Mouse (Mus musculus): ENCODE measurements around the gene Ccer2.

Ccer2 gene

DNA sequence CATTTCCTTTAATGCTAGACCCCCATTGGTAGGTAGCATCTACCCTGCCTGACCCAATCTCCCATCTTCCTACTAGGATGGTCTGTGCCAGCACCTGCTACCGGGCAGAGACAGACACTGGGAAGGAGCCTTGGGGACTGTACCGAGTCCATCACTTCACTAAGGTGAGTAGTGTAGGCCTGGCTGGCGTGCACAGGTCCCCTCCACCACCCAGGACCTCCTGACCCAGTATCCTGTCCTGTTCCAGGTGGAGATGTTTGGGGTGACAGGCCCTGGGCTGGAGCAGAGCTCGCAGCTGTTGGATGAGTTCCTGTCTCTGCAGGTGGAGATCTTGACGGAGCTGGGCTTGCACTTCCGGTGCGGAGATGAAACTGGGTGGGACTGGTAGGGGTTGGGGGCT is 6.0 kb upstream of the Ccer2 start:
- no peak for DNase-seq (ENCODE audit: low spot score)

DNA sequence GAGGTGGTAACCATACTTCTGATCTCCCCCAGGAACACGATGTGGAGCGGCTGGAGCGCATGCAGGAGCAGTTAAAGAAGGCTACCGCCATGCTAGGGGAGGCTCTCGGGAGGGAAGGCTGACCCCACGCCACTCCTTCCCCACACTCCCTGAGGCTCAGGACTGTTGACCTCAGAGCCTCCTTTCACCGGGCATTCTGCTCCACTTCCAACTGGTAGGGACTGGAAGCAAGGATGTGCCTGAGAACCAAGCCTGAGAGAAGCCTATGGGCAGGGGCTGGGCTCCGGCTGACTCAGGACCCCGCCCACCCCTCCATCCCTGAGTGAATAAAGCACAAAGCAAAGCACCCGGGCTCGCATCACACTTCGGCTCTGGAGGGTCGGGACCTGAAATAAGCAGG is 2.6 kb downstream of the Ccer2 start:
- DNase-seq (ENCODE audit: low spot score) = no peak

DNA sequence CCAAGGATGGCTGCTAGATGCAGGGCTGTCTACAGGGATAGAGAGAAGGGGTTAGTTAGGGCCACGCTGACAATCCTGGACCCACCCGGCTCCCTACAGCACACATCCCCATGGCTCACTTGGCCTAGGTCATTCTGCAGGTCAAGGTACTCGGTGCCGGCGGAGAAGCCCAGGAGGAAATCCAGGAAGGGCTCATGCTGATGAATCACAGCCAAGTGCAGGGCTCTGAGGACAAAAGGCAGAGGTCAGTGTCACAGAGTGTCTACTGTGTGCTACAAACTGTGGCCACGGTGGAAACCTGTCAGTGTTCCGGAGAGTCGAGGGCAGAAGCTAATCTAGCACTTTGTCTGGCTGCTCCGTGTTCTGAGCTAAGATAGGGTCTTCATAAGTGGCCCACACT is 5.9 kb downstream of the Ccer2 start:
- no peak for DNase-seq (ENCODE audit: low spot score)

DNA sequence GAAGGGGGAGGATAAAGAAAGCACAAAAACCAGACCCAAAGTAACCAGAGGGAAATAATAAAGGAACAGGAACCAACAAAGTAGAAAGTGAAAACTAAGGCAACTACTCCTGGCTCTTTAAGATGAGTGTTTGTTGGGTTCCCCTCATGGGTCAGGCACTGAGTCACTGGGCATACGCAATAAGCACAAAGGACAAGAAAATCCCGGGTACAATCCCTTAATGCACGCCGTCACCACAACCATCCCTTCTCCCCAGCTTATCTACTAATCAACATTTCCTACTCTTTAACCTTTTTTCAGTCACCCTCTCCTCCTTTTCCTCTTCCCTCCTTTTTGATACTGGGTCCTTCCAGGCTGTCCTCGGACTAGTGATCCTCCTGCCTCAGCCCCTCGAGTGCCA is 9.2 kb downstream of the Ccer2 start:
- DNase-seq (ENCODE audit: low spot score) = no peak

DNA sequence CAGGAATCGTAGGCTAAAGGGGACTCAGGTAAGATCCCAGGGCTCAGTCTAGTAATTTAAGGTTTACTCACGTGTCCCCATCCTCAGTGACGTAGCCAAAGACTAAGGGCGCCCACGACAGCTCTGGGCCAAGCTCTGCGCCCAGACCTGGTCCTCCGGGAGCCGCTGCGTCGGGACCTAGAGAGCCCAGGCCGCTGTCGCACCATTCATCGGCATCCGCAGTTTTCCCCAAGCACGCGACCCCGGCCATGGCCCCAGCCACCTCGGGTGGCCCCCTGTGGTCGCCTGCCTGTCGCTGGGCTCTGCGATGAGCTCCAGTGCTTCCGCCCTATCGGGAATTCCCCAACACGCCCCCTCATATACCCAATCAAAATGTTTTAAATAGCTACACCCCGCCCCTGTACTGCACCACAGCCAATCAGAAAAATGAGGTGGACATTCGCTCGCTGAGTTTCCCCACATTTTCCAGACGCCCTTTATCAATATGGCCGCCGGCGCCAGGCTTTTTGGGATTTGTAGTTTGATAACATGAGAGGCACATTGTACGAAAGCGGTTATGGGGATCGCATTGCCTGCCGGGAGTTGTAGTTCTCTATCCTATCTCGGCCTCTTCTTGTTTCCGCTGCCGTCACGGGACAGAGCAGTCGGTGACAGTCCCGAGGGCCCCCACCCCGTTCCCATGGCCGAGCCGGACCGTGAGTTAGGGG is 10.4 kb downstream of the Ccer2 start, which contains the start of gene Sirt2:
Sirt2 (plus strand) TSS at position 563 of the 707 bp plus-strand sequence.
- DNase-seq (ENCODE audit: low spot score) = peak; percentile 99

DNA sequence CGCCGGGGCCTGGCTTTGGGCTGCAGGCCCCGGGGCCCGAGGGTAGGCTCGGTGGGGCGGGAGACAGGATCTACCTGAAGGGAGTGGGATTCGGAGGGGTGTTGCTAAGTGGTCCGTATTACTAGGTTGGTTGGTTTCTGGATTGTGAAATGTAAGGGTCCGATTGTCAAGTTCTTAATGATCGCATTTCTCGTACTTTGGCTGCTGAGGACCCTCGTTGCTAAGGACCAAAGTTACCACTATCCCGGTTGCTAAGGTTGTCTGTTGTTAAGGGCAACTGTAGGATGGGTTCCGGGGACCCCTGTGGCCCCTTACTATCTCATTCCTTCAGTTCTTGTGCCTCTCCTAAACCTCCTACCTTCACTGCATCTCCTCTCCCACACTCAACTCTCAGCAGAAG is 10.9 kb downstream of the Ccer2 start:
- no peak for DNase-seq (ENCODE audit: low spot score)

DNA sequence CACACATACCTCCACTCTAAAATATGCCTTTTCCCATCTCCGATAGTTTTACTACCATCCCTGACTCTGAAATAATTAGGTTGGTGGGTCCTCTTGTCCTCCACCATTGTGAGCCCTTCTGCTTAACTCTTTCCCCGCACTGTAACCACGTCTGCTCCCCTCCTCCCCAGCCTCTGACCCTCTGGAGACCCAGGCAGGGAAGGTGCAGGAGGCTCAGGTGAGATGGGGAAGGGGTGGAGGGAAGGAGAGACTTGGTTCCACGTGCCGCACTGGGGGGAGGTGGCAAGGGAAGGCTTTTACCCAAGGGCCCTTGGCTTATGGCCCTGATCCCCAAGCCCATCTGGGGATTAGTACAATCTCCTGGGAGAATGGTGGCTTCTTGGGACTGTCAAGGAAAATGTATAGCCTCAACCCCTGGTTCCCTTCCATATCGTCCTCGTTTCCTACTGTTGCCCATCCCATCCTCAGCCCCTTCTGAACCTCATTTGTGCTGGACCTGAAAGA is 11.5 kb downstream of the Ccer2 start, which contains the start of gene Nfkbib:
Nfkbib (minus strand) TSS at position 51 of the 504 bp plus-strand sequence.
- no peak for DNase-seq (ENCODE audit: low spot score)

DNA sequence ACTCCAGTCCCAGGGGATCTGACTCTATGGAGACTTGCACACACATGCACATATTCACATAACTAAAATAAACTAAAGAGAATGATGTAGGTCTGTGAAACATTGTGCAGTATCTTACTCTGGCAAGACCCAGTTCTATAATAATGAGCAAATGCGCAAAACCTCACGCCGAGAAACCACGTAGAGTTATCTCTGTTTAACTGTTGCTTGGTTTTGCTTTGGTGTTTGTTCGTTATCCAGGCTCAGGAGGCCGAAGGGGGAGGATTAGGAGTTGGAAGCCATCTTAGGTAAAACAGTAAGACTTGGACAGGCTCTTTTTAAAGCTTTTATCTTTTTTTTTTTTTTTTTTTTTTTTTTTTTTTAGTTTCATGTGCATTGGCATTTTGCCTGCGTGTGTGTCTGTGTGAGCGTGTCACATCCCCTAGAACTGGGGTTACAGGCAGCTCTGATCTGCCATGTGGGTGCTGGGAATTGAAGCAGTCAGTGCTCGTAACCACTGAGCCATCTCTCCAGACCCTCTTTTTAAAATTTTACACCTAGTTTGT is 13.5 kb downstream of the Ccer2 start:
- DNase-seq (ENCODE audit: low spot score) = no peak

DNA sequence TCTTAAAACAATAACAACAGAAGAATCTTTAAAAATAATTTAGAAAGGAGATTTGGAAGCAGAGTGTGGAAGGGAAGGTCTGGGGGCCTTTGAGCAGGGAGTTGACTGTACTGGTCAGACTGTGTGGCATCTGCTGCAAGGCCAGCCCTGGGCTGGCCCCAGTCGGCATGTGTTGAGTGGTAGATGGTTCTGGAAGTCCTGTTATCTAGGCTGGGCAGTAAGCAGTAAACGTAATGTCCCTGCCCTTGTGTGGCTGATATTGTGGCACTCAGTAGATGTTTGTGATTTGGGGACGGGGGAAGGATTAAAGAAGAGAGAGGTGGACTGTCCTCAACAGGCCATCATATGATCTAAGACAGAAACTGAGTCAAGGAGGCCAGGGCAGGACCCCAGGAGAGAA is 14.3 kb downstream of the Ccer2 start:
- DNase-seq (ENCODE audit: low spot score) = no peak

DNA sequence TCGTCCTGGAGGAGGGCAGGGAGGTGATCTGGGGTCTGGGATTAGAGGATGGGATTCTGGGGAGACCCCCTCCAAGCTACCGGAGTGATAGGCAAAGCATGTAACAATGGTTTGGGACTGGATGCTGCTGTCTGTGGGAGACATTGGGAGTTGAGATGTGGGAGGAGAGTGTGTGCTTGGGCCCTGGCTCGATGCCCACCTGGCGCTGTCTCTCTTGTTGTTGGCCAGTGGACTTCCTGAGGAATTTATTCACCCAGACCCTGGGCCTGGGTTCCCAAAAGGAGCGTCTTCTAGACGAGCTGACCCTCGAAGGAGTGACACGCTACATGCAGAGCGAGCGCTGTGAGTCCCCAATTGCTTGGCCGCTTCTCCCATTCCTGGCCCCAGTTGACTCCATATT is 15.9 kb downstream of the Ccer2 start:
- DNase-seq (ENCODE audit: low spot score) = no peak

DNA sequence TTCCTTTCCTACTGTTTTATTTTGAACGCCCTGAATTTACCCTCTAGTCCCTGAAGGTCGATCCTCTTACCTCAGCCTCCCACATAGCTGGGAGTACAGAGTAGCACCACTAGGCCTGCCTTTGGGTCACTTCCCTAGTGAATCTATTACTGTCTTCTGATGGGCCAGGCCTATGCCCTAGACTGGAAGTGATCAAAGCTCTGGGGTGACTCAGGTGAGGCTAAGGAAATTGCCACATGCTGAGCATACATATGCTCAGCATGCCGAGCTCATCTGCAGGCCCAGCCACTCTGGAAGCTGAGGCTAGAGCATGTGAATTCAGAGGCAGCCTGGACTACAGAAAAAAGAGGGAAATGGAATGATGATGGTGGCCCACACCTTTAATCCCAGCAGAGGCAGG is 17.2 kb downstream of the Ccer2 start:
- DNase-seq (ENCODE audit: low spot score) = no peak

DNA sequence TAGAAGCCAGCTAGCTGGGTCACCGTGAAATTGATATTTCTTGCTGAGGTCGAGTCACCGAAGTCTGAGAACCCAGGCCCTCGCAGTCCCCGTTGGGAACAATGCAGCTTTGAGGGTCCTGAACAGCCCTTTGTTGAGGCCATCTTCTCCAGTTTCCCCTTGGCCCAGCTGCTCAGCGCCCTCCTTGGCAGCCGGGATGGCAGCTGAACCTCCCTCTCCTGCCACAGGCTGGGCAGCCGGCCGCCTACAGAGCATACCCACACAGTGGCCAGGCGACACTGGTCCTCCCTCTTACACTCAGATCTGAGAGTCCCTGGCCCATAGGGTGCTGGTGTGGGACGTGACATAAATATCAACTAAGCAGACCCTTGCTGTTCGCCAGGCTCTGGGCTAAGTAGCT is 18.2 kb downstream of the Ccer2 start:
- no peak for DNase-seq (ENCODE audit: low spot score)

DNA sequence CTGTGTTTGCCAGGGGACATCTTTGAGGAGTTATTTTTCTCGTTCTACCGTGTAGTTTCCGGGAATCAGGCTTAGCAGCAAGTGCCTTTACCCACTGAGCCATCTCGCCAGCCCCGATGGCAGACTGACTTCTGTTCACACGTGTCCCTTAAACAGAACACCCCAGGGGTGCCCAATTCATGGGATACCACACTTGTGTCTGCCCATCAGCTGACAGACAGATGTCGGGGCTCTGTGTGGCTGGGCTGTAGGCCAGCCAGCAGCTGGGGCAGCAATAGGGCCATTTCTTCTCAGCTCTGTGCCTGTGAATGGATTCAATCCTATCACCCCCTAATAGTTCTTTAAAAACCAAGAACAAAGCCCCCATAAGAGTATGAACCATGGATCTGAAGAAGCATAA is 19.2 kb downstream of the Ccer2 start:
- DNase-seq (ENCODE audit: low spot score) = no peak

DNA sequence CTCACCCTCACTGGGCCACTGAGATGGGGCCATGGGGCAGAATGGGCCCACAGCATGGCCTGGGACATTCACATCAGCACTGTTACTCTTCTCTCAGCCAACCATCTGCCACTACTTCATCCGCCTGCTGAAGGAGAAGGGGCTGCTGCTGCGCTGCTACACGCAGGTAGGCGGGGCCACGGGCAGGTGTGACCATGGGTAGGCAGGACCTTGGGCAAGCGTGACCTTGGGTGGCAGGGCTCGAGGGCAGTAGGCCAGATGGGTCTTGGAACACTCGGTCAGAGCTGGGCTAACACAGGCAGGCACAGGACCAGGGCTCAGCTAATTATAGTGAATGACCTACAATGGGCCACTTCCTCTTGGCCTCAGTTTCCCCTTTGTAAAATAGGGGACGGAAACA is 22.9 kb downstream of the Ccer2 start:
- no peak for DNase-seq (ENCODE audit: low spot score)

DNA sequence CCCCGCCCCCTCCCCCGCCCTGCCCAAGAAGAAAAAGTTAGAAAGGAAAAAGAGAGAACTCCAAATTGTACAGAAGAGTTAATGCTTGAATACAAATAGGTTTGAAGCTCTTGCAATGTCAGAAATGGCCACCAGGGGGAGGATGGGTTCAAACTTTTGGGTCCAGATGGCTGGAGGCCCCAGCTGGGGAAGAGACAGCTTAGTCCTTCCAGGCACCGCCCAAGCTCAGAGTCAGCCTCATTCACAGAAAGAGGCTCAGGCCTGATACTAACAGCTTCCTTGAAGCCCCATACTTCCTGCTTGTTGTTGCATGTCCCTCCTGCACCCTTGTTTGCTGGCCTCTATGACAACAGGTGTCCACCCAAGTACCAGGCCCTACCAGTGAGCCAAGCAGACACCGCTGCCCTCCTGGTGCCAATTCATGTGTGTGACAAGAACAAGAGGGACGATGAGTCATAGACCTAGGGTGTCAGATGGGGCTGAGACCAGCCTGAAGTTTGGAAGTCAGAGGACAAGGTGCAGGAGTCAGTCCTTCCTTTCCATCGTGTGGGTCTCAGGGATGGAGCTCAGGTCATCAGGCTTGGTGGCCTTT is 24.2 kb downstream of the Ccer2 start:
- peak; percentile 75 for DNase-seq (ENCODE audit: low spot score)

DNA sequence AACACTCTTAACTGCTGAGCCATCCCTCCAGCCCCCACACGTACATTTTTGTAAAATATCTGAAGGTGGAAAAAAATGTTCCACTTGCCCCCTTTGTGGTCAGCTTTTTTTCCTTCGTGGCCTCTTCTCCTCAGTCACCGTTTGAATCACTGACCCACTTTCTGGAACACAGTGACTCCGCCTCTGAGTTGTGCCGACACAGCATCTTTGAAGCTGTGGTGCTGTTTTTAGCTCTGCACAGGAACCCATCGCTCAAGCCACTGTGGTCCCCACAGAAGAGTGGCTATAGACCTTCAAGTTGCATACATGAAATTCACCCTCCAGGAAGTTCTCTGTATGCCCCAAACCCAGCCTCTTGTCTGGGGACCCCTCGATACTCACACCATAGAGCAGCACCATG is 24.9 kb downstream of the Ccer2 start:
- no peak for DNase-seq (ENCODE audit: low spot score)

DNA sequence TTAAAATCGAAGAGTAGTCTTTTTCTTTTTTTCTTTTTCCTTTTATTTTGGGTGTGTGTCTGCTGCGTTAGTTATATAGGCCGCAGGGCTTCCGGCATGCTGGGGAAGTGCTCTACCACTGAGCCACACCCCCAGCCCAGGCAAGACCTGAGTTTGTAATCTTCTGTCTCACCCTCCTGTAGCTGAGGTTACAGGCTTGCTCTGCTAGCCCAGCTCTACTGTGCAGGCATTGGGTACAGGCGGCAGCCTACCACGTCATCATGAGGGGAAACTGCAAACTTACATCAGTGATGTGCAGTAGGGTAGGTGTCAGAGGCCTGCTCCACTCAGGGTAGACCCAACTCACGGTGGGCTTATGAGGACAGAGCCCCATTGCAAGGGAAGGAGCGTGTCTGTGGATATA is 25.3 kb downstream of the Ccer2 start:
- no peak for DNase-seq (ENCODE audit: low spot score)

DNA sequence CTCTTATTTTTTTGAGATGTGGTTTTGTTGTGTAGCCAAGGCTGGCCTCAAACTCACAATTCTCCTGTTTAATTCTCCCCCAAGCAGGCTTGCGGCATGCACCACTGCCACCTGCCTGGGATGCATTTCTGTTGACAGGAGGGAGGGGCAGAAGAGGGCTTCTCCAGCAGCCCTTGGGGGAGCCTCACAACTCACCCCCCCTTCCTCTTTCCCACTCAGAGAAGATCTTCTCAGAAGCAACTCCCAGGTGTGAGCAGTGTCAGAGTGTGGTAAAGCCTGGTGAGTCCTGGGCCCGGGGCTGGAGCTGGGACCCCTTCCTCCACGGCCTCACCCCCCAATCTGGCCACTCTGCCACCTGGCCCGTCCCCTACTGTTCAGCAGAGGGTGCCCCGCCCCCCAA is 29.2 kb downstream of the Ccer2 start:
- no peak for DNase-seq (ENCODE audit: low spot score)

DNA sequence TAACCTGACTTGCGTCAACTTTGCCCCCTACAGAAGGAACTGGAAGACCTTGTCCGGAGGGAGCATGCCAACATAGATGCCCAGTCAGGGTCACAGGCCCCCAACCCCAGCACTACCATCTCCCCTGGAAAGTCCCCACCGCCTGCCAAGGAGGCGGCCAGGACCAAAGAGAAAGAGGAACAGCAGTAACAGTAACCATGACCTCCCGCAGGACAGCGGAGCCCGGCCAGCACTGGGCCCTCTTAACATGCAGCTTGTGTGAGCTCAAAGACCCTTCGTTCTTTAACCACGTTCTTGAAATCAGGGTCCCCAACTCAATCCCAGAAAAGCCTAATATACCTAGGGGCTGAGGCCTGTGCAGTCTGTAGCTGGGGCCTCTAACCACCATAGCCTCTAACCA is 31.9 kb downstream of the Ccer2 start:
- DNase-seq (ENCODE audit: low spot score) = no peak

DNA sequence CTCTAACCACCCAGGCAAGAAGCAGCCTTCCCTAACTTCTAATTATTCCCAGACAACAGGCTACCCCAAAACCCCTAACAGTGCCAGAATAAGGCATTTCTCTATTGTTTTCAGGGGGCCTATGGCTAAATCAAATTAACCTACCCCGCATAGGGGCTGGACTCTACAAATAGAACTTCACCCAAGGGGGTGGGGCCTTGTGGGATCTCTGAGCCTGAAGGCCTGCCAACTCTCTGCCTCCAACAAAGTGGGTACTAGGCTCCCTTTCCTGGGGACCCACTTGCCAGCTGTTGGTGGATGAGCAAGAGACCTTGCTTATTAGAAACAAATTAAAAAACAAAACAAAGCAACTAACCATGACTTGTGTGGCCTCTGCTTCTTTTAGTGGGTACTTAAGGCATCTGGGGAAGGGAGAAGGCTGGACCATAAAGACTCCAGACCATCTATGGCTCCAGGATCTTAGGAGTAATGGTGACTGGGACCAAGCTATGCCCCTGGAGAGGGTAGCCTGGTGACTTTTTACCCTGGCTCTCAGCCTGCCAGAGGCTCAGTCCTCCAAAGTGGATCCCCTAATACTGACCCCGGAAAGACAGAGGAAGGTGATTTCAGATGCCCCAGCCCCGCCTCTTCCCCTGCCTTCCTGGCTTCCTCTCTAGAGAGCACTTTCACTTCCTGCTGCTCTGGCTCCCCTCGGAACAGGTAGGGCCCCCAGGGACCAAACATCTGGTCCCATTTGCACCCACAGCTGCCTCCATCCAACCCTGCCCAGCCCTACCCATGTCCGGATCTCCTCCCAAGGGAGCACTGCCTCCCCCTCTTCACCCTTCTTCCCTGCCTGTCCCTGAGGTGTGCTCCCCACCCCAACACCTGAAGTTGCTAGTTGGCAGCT is 32.6 kb downstream of the Ccer2 start, which contains the start of gene Rinl:
Rinl (plus strand) TSS at position 663 of the 889 bp plus-strand sequence.
- no peak for DNase-seq (ENCODE audit: low spot score)

DNA sequence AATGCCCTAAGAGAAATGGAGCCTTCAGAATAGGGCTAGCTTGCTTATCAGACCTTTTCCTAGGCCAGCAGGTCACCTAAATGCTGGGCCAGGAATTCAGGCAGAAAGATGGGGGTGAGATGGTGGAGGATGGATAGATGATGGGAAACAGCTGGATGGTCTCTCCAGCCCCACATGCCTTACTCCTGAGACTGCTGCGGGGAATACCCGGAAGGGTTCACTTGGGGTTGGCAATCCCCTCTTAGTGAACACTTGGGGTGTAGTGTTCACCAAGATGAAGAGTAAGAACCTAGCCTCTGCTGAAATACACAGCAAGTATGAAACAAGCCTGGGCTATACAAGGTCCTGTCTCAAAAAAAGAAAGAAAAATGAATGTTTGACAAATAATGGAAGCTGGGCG is 33.3 kb downstream of the Ccer2 start:
- no peak for DNase-seq (ENCODE audit: low spot score)

DNA sequence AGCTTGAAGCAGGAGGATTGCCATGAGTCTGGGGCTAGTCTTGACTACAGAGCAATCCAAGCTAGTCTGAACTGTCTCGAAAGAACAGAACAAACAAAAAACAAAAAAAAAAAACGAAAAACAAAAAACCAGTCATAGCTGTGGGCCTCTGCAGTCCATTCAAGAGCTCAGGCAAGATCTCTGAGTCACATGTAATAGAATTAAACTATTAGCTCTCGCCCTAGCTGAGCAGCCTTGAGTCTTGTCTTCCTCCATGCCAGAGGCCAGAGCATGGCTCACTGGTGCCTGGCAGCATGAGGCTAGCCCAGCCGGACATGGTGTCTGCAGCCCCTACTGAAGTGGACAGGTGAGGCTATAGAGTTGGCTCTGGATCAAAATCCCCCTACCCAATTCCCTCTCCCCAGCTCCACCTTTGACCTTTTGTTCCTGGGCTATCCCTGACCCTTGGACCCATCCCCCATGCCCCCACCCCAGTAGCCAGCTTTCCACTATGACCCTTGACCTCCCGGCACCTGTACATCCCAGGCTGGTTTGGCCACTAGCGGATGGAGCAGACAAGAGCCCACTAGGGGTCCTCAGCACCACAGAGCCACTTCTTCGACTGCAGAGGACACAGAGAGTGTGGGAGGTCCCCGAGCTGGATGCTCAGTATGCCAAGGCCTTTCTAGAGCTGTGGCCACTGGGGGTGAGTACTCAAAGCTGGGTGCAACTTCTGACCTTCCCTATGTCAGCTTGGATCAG is 34.3 kb downstream of the Ccer2 start:
- peak; percentile 90 for DNase-seq (ENCODE audit: low spot score)
